Mouse (Mus musculus) heart, embryonic 11.5 days (tissue): ENCODE results near the gene Mettl21a. TPM values are rescaled to one million over a fixed set of nuclear protein-coding genes. Genes with fewer than 3 reads are reported as not detected.
A peak's percentile ranks its signal among the peaks of the same experiment; 100 is the strongest.

ENCODE experiments used
- ATAC-seq: fragments of 200-750 bp; cut with Nextera tagmentation; replicated peaks from 2 replicates; pipeline ENCODE4 v1.8.0; 2017; ENCODE audit warnings: moderate library complexity; ENCODE audit not compliant: insufficient number of reproducible peaks, low FRiP score, low TSS enrichment
- H3K27ac ChIP-seq: fragments of 300-500 bp; sonication (generic); 2 replicates; pipeline ENCODE4 v1.5.1; 2014; ENCODE audit warnings: mild to moderate bottlenecking, low read depth, low read length
- H3K27me3 ChIP-seq: fragments of 300-500 bp; sonication (generic); 2 replicates; pipeline ENCODE4 v1.6.1; 2014; ENCODE audit warnings: mild to moderate bottlenecking, low read length, mixed read lengths; ENCODE audit not compliant: control insufficient read depth, insufficient read depth
- H3K36me3 ChIP-seq: fragments of 300-500 bp; sonication (generic); 2 replicates; pipeline ENCODE4 v1.6.1; 2014; ENCODE audit warnings: mild to moderate bottlenecking, low read length, moderate library complexity, mixed read lengths; ENCODE audit not compliant: control insufficient read depth, insufficient read depth
- H3K4me1 ChIP-seq: fragments of 300-500 bp; sonication (generic); 2 replicates; pipeline ENCODE4 v1.6.1; 2014; ENCODE audit warnings: low read length; ENCODE audit not compliant: control insufficient read depth, insufficient read depth
- H3K4me2 ChIP-seq: fragments of 300-500 bp; sonication (generic); 2 replicates; pipeline ENCODE4 v1.6.1; 2014; ENCODE audit warnings: mild to moderate bottlenecking, moderate library complexity
- H3K4me3 ChIP-seq: fragments of 300-500 bp; sonication (generic); 2 replicates; pipeline ENCODE4 v1.5.1; 2014; ENCODE audit warnings: low read depth, low read length
- H3K9ac ChIP-seq: fragments of 300-500 bp; sonication (generic); 2 replicates; pipeline ENCODE4 v1.6.1; 2014; ENCODE audit warnings: mild to moderate bottlenecking, low read depth, low read length, moderate library complexity
- H3K9me3 ChIP-seq: fragments of 300-500 bp; sonication (generic); replicated peaks from 2 replicates; pipeline ENCODE4 v1.6.1; 2016; ENCODE audit warnings: low read length; ENCODE audit not compliant: control insufficient read depth
- WGBS: fragments of 180-500 bp; shearing (Covaris S2); extraction: QIAGEN DNeasy Blood & Tissue Kit; methylation state at CpG from one replicate; pipeline ENCODE4 v1.1.7; 2014; ENCODE audit not compliant: insufficient replicate concordance; 5-methylcytosine and 5-hydroxymethylcytosine counted together
- polyA plus RNA-seq: library from polyadenylated mRNA; unstranded; fragments of >200 nt; fragmentation: Nextera tagmentation; extraction: Ambion mirVana; gene quantifications from 2 replicates; pipeline ENCODE4 v1.2.1, GENCODE M21; 2014

Gene Mettl21a
- polyA plus RNA-seq, 1 experiment from 2014 or later, result 12.5 TPM

GRCm38 (mm10) chr1:64617715-64617984, 608 bp upstream of the Mettl21a start:
- ATAC-seq, result peak; percentile 79
- no peaks in the 10 kb centered on the region for H3K36me3 ChIP-seq
- peak overlapping the region; percentile 85 for H3K4me3 ChIP-seq
- peaks cover 7% of the 10 kb centered on the region; the same call in 1 of the 2 replicates for H3K4me1 ChIP-seq
- peak overlapping the region; percentile 93 for H3K9ac ChIP-seq
- under 1% methylated on average over 15 of the region's 15 CpGs for WGBS
- H3K4me2 ChIP-seq, result peak overlapping the region; percentile 75
- no peaks in the 10 kb centered on the region for H3K9me3 ChIP-seq
- no peaks in the 10 kb centered on the region for H3K27me3 ChIP-seq
- H3K27ac ChIP-seq, result peak overlapping the region; percentile 86

- Histone ChIP-seq H3K4me2 (peak overlapping the region; percentile 75), H3K27ac (peak overlapping the region; percentile 86), H3K9ac (peak overlapping the region; percentile 93), H3K9me3 (no peaks in the 10 kb centered on the region), H3K4me1 (peaks cover 7% of the 10 kb centered on the region; the same call in 1 of the 2 replicates), H3K27me3 (no peaks in the 10 kb centered on the region), H3K36me3 (no peaks in the 10 kb centered on the region), H3K4me3 (peak overlapping the region; percentile 85)
- ATAC-seq, result 0 out of 2 replicates have a peak, but pooled peaks have one; percentile 15
- 11% methylated on average over 8 of the region's 8 CpGs for WGBS
Observed at GRCm38 (mm10) chr1:64616531-64616880, 536 bp downstream of the Mettl21a start.

DNA sequence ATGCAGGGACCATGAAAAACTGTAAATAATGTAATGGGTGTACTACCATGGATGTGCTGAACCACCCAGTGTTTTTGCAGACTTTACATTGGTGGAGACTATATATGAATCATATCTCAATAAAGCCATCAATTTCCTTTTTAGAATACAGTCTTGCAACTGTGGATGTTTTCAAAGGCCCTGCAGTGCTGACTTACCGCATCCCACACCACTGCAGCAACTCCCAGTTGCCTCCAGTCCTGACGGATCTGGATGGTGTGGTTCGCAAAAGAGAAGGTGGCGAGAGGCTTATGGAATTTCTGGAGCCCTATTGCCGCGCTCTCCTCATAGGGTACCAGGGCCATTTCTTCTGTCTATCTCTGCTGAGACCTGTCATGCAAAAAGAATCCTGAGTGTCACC, 966 bp downstream of the Mettl21a start:
- Histone ChIP-seq H3K27me3 (no peaks in the 10 kb centered on the region), H3K9me3 (no peaks in the 10 kb centered on the region), H3K4me3 (peak overlapping the region; percentile 85), H3K36me3 (no peaks in the 10 kb centered on the region), H3K27ac (no peak overlapping the region), H3K4me1 (peaks cover 7% of the 10 kb centered on the region; the same call in 1 of the 2 replicates), H3K9ac (peak overlapping the region; percentile 93), H3K4me2 (peak overlapping the region; percentile 75)
- WGBS, result 66% methylated on average over 6 of the region's 6 CpGs
- ATAC-seq, result no peak

DNA sequence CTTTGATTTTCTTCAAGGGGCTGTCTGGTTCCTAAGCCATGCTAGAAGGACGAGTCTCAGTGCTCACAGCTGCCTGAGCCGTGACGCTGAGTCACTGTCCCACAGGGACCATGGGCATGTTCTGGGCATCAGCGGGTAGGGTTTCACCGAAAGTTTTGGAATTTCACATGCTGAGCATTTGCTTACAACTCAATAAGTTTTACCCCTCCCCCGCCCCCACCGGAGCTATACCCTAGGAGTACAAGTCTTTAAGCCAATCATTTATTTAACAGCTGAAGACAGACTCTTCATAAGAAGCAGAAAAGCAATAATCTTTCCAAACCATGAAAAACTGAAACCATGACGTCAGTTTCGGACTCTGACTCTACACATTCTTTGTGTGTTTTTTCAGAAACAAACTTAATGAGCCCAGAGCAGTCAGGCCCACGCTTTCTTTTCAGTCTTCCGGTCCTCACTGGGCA, 1.5 kb downstream of the Mettl21a start:
- WGBS, result 84% methylated on average over 11 of the region's 11 CpGs
- Histone ChIP-seq H3K4me3 (no peak overlapping the region), H3K4me2 (no peak overlapping the region; the same call in 1 of the 2 replicates), H3K9ac (no peak overlapping the region), H3K4me1 (peaks cover 7% of the 10 kb centered on the region; the same call in 1 of the 2 replicates), H3K36me3 (no peaks in the 10 kb centered on the region), H3K9me3 (no peaks in the 10 kb centered on the region), H3K27me3 (no peaks in the 10 kb centered on the region), H3K27ac (no peak overlapping the region)
- ATAC-seq, result no peak

DNA sequence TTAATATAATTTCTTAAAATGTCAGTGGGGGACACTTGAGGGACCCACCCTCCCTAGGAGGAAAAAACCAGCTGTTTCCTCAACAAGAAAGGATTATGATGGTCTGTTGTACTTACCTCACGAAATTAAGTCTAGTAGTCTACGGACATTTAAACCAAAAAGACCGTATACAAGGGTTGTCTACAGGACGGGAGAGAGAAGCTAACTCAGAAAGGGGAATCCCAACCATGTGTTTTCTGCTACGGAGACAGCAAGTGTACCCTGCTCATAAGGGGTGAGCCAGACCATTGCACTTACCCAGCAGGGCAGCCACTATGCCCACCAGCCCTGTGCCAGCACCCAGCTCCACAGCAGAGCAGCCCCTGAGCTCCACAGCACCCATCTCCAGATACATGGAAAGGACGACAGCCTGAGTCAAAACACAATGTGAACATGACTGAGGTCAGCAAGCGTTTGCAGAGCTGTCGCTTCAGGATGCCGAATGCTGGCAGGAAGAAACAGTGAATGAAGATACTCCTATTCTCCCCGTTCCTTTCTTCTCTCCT, 2.2 kb downstream of the Mettl21a start:
- no peak overlapping the region for H3K27ac ChIP-seq
- H3K9me3 ChIP-seq, result no peaks in the 10 kb centered on the region
- no peak overlapping the region for H3K4me3 ChIP-seq
- 0 out of 2 replicates have a peak overlapping the region, but pooled peaks have one; percentile 28 for H3K9ac ChIP-seq
- no peaks in the 10 kb centered on the region for H3K27me3 ChIP-seq
- H3K4me2 ChIP-seq, result no peak overlapping the region
- H3K36me3 ChIP-seq, result no peaks in the 10 kb centered on the region; the same call in 1 of the 2 replicates
- ATAC-seq, result no peak
- 80% methylated on average over 10 of the region's 10 CpGs for WGBS
- H3K4me1 ChIP-seq, result peaks cover 7% of the 10 kb centered on the region; the same call in 1 of the 2 replicates

- no peak for ATAC-seq
- H3K4me1 ChIP-seq, result peaks cover 7% of the 10 kb centered on the region; the same call in 1 of the 2 replicates
- WGBS, result 84% methylated on average over 9 of the region's 9 CpGs
- no peak overlapping the region for H3K4me3 ChIP-seq
- no peaks in the 10 kb centered on the region; the same call in 1 of the 2 replicates for H3K36me3 ChIP-seq
- H3K9me3 ChIP-seq, result no peaks in the 10 kb centered on the region
- no peak overlapping the region for H3K27ac ChIP-seq
- H3K9ac ChIP-seq, result no peak overlapping the region
- H3K4me2 ChIP-seq, result no peak overlapping the region
- no peaks in the 10 kb centered on the region for H3K27me3 ChIP-seq
Observed at GRCm38 (mm10) chr1:64614311-64614710, 2.7 kb downstream of the Mettl21a start.

DNA sequence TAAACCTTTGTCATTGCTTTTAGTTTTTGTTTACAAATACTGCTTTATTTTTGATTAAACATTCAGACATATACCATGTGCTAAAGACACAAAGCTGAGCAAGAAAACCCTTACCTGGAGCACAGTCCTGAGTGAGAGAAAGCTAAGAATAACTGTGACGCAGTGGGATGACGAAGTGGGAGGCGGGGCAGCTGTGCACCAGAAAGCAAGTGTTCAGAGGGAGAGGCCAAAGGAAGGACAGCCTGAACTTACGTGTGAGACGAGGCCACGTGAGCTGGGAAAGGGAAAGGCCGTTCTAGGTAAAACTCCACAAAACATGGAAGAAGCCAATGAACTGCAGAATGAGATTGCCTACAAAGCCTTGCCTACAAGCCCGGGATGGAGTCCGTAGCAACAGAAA, 7.1 kb downstream of the Mettl21a start:
- no peaks in the 10 kb centered on the region; the same call in 1 of the 2 replicates for H3K4me1 ChIP-seq
- no peak overlapping the region for H3K4me3 ChIP-seq
- no peaks in the 10 kb centered on the region for H3K9me3 ChIP-seq
- peaks cover 6% of the 10 kb centered on the region; the same call in 1 of the 2 replicates for H3K36me3 ChIP-seq
- 80% methylated on average over 9 of the region's 9 CpGs for WGBS
- no peak overlapping the region for H3K9ac ChIP-seq
- H3K27me3 ChIP-seq, result no peaks in the 10 kb centered on the region
- H3K27ac ChIP-seq, result no peak overlapping the region
- no peak overlapping the region for H3K4me2 ChIP-seq
- no peak for ATAC-seq

GRCm38 (mm10) chr1:64609145-64609544, 7.9 kb downstream of the Mettl21a start:
- WGBS, result 52% methylated on average over 4 of the region's 4 CpGs

DNA sequence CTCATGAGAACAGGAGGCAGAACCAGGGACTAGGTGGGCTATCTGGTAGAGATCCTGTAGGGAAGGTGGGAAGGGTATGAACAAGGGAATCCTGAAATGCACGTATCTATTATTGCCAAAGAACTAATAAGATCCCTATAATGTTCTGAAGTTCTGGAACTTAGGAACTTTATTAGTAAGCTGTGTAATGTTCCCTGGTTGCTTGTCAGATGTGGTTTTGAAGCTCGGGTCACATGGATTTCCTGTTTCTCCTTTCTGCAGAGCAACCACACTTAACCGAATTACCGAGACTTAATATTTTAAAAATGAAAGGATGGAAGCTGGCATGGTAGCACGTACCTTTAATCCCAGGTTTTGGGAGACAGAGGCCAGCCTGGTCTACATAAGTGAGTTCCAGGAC, 13.7 kb downstream of the Mettl21a start:
- 92% methylated on average over 5 of the region's 5 CpGs for WGBS
- Histone ChIP-seq H3K4me2 (no peak overlapping the region), H3K4me3 (no peak overlapping the region), H3K36me3 (peaks cover 6% of the 10 kb centered on the region; the same call in 1 of the 2 replicates), H3K27ac (no peak overlapping the region), H3K27me3 (no peaks in the 10 kb centered on the region), H3K9me3 (no peaks in the 10 kb centered on the region), H3K4me1 (no peaks in the 10 kb centered on the region), H3K9ac (no peak overlapping the region)
- ATAC-seq, result no peak

More at GRCm38 (mm10) chr1:64609145-64609544, 7.9 kb downstream of the Mettl21a start:
- no peak overlapping the region for H3K27ac ChIP-seq
- H3K4me2 ChIP-seq, result no peak overlapping the region
- no peak overlapping the region for H3K4me3 ChIP-seq
- H3K9me3 ChIP-seq, result no peaks in the 10 kb centered on the region
- no peak for ATAC-seq
- H3K9ac ChIP-seq, result no peak overlapping the region
- no peaks in the 10 kb centered on the region; the same call in 1 of the 2 replicates for H3K4me1 ChIP-seq
- H3K27me3 ChIP-seq, result no peaks in the 10 kb centered on the region
- peaks cover 6% of the 10 kb centered on the region; the same call in 1 of the 2 replicates for H3K36me3 ChIP-seq
